Mouse (Mus musculus): ENCODE data around the gene Plxna2. TPM values are rescaled to one million over a fixed set of nuclear protein-coding genes. Genes with fewer than 3 reads are reported as not detected.

The Plxna2 gene
- polyA plus RNA-seq, 1 experiment from 2014 or later, result 6.0 TPM

GRCm38 (mm10) chr1:194780794-194781390 is 162.9 kb downstream of the Plxna2 start:
- no peaks in the 10 kb centered on the region for H3K4me1 ChIP-seq (ENCODE audit: insufficient read depth, low read length)
- ATAC-seq (ENCODE audit: low FRiP score, low TSS enrichment), result no peak
- no peak overlapping the region for H3K27ac ChIP-seq (ENCODE audit: low read length)
- H3K4me3 ChIP-seq (ENCODE audit: low read length), result no peak overlapping the region
- 83% methylated on average over 5 of the region's 5 CpGs for WGBS
- 0 out of 2 replicates have a peak, but pooled peaks cover 4% of the 10 kb centered on the region for H3K36me3 ChIP-seq (ENCODE audit: insufficient read depth, low read length)
- no peaks in the 10 kb centered on the region for H3K9me3 ChIP-seq (ENCODE audit: low read length)
- H3K9ac ChIP-seq (replicated peaks; ENCODE audit: low read length), result no peak overlapping the region
- H3K4me2 ChIP-seq (replicated peaks; ENCODE audit: low read depth, low read length), result no peak overlapping the region
- H3K27me3 ChIP-seq (ENCODE audit: insufficient read depth, low read length), result no peaks in the 10 kb centered on the region

- no peak for ATAC-seq (ENCODE audit: low FRiP score, low TSS enrichment)
- no peak overlapping the region for H3K4me3 ChIP-seq (ENCODE audit: low read length)
- H3K9me3 ChIP-seq (ENCODE audit: low read length), result no peaks in the 10 kb centered on the region
- H3K27ac ChIP-seq (ENCODE audit: low read length), result no peak overlapping the region
- no peak overlapping the region for H3K4me2 ChIP-seq (replicated peaks; ENCODE audit: low read depth, low read length)
- H3K9ac ChIP-seq (replicated peaks; ENCODE audit: low read length), result no peak overlapping the region
- H3K4me1 ChIP-seq (ENCODE audit: insufficient read depth, low read length), result no peaks in the 10 kb centered on the region
- WGBS, result 93% methylated on average over 1 of the region's 1 CpGs
- no peaks in the 10 kb centered on the region for H3K27me3 ChIP-seq (ENCODE audit: insufficient read depth, low read length)
- 0 out of 2 replicates have a peak, but pooled peaks cover 4% of the 10 kb centered on the region for H3K36me3 ChIP-seq (ENCODE audit: insufficient read depth, low read length)
Observed at GRCm38 (mm10) chr1:194781556-194781955, 163.5 kb downstream of the Plxna2 start.

GRCm38 (mm10) chr1:194782325-194782724 is 164.3 kb downstream of the Plxna2 start:
- ATAC-seq (ENCODE audit: low FRiP score, low TSS enrichment), result peak; percentile 57
- no peaks in the 10 kb centered on the region for H3K4me1 ChIP-seq (ENCODE audit: insufficient read depth, low read length)
- H3K27ac ChIP-seq (ENCODE audit: low read length), result no peak overlapping the region
- H3K9me3 ChIP-seq (ENCODE audit: low read length), result no peaks in the 10 kb centered on the region
- H3K4me2 ChIP-seq (replicated peaks; ENCODE audit: low read depth, low read length), result no peak overlapping the region
- H3K27me3 ChIP-seq (ENCODE audit: insufficient read depth, low read length), result no peaks in the 10 kb centered on the region
- 35% methylated on average over 3 of the region's 3 CpGs for WGBS
- 0 out of 2 replicates have a peak, but pooled peaks cover 4% of the 10 kb centered on the region for H3K36me3 ChIP-seq (ENCODE audit: insufficient read depth, low read length)
- no peak overlapping the region for H3K4me3 ChIP-seq (ENCODE audit: low read length)
- no peak overlapping the region for H3K9ac ChIP-seq (replicated peaks; ENCODE audit: low read length)

GRCm38 (mm10) chr1:194787626-194788025 is 169.6 kb downstream of the Plxna2 start:
- Histone ChIP-seq H3K4me2 (replicated peaks; ENCODE audit: low read depth, low read length) (no peak overlapping the region), H3K4me1 (ENCODE audit: insufficient read depth, low read length) (no peaks in the 10 kb centered on the region), H3K27ac (ENCODE audit: low read length) (no peak overlapping the region), H3K9me3 (ENCODE audit: low read length) (no peaks in the 10 kb centered on the region), H3K27me3 (ENCODE audit: insufficient read depth, low read length) (no peaks in the 10 kb centered on the region), H3K9ac (replicated peaks; ENCODE audit: low read length) (no peak overlapping the region), H3K4me3 (ENCODE audit: low read length) (no peak overlapping the region), H3K36me3 (ENCODE audit: insufficient read depth, low read length) (peaks cover 10% of the 10 kb centered on the region; the same call in 1 of the 2 replicates)
- no peak for ATAC-seq (ENCODE audit: low FRiP score, low TSS enrichment)
- WGBS, result 90% methylated on average over 2 of the region's 2 CpGs

DNA sequence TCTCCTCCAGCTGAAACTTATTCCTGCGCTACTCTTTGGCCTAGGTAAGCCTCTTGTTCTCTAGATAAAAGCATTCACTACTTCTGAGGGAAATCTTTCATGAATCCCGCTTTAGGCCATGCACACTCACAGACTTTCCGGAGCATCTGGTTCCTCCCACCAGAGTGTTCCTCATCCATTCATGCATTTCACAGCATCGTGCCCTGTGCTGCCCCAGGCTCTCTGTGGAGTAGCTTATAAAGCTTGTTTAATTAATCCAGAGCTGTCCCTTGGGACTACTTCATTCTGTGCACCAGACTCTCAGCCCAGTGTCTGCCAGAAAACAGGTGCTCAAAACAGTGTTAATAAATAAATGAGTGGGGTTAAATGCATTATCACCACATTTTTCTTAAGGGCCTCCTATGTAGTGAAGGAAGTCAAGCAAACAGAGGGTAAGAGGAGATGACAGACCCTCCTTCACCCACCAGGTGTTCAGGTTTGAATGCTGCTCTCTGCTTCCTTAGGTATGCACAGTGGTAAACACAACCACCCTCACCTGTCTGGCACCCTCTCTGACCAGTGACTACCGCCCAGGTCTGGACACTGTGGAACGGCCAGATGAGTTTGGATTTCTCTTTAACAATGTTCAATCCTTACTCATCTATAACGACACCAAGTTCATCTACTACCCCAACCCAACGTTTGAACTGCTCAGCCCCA is 175.4 kb downstream of the Plxna2 start:
- H3K27me3 ChIP-seq (ENCODE audit: insufficient read depth, low read length), result no peaks in the 10 kb centered on the region
- H3K4me1 ChIP-seq (ENCODE audit: insufficient read depth, low read length), result peaks cover 5% of the 10 kb centered on the region
- H3K9me3 ChIP-seq (ENCODE audit: low read length), result no peaks in the 10 kb centered on the region
- WGBS, result 70% methylated on average over 8 of the region's 8 CpGs
- no peak overlapping the region for H3K27ac ChIP-seq (ENCODE audit: low read length)
- peak; percentile 78; the same call in 1 of the 2 replicates for ATAC-seq (ENCODE audit: low FRiP score, low TSS enrichment)
- H3K4me2 ChIP-seq (replicated peaks; ENCODE audit: low read depth, low read length), result no peak overlapping the region
- peaks cover 22% of the 10 kb centered on the region; the same call in 1 of the 2 replicates for H3K36me3 ChIP-seq (ENCODE audit: insufficient read depth, low read length)
- no peak overlapping the region for H3K9ac ChIP-seq (replicated peaks; ENCODE audit: low read length)
- H3K4me3 ChIP-seq (ENCODE audit: low read length), result no peak overlapping the region

GRCm38 (mm10) chr1:194795316-194795715 is 177.3 kb downstream of the Plxna2 start:
- peaks cover 11% of the 10 kb centered on the region; the same call in 1 of the 2 replicates for H3K36me3 ChIP-seq (ENCODE audit: insufficient read depth, low read length)
- no peak overlapping the region for H3K4me3 ChIP-seq (ENCODE audit: low read length)
- ATAC-seq (ENCODE audit: low FRiP score, low TSS enrichment), result no peak
- H3K9ac ChIP-seq (replicated peaks; ENCODE audit: low read length), result no peak overlapping the region
- H3K27me3 ChIP-seq (ENCODE audit: insufficient read depth, low read length), result no peaks in the 10 kb centered on the region
- H3K27ac ChIP-seq (ENCODE audit: low read length), result no peak overlapping the region
- H3K9me3 ChIP-seq (ENCODE audit: low read length), result no peaks in the 10 kb centered on the region
- H3K4me2 ChIP-seq (replicated peaks; ENCODE audit: low read depth, low read length), result no peak overlapping the region
- peaks cover 5% of the 10 kb centered on the region for H3K4me1 ChIP-seq (ENCODE audit: insufficient read depth, low read length)
- 51% methylated on average over 3 of the region's 3 CpGs for WGBS

DNA sequence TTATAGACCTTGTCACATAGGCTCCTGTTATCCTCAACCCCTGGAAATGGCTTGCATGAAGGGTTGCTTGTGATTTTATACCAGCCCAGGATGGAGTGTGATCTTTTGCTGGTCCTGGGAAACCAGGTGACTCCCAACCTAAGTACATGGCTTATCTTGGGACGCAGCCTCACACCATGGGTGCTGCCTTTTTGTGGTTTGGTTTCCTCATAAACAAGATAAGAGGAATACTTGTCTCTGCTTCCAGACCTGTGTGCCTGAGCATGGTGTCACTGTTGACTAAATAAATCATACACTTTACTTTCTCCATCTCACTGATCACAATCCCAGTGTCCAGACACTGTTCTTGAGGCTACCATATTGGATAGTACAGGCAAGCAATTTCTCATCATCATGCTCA is 179.8 kb downstream of the Plxna2 start:
- ATAC-seq (ENCODE audit: low FRiP score, low TSS enrichment), result no peak
- Histone ChIP-seq H3K4me3 (ENCODE audit: low read length) (no peak overlapping the region), H3K9me3 (ENCODE audit: low read length) (no peaks in the 10 kb centered on the region), H3K4me2 (replicated peaks; ENCODE audit: low read depth, low read length) (no peak overlapping the region), H3K9ac (replicated peaks; ENCODE audit: low read length) (no peak overlapping the region), H3K27ac (ENCODE audit: low read length) (no peak overlapping the region), H3K36me3 (ENCODE audit: insufficient read depth, low read length) (peaks cover 16% of the 10 kb centered on the region; the same call in 1 of the 2 replicates), H3K4me1 (ENCODE audit: insufficient read depth, low read length) (peaks cover 4% of the 10 kb centered on the region), H3K27me3 (ENCODE audit: insufficient read depth, low read length) (no peaks in the 10 kb centered on the region)
- WGBS, result 92% methylated on average over 1 of the region's 1 CpGs

GRCm38 (mm10) chr1:194798511-194798910 is 180.5 kb downstream of the Plxna2 start:
- ATAC-seq (ENCODE audit: low FRiP score, low TSS enrichment), result no peak
- H3K27me3 ChIP-seq (ENCODE audit: insufficient read depth, low read length), result no peaks in the 10 kb centered on the region
- H3K4me2 ChIP-seq (replicated peaks; ENCODE audit: low read depth, low read length), result no peak overlapping the region
- no peak overlapping the region for H3K4me3 ChIP-seq (ENCODE audit: low read length)
- peaks cover 16% of the 10 kb centered on the region; the same call in 1 of the 2 replicates for H3K36me3 ChIP-seq (ENCODE audit: insufficient read depth, low read length)
- H3K27ac ChIP-seq (ENCODE audit: low read length), result no peak overlapping the region
- no peaks in the 10 kb centered on the region for H3K9me3 ChIP-seq (ENCODE audit: low read length)
- H3K4me1 ChIP-seq (ENCODE audit: insufficient read depth, low read length), result no peaks in the 10 kb centered on the region
- no peak overlapping the region for H3K9ac ChIP-seq (replicated peaks; ENCODE audit: low read length)

GRCm38 (mm10) chr1:194808261-194808660 is 190.2 kb downstream of the Plxna2 start:
- H3K4me2 ChIP-seq (replicated peaks; ENCODE audit: low read depth, low read length), result no peak overlapping the region
- H3K4me1 ChIP-seq (ENCODE audit: insufficient read depth, low read length), result no peaks in the 10 kb centered on the region
- ATAC-seq (ENCODE audit: low FRiP score, low TSS enrichment), result peak; percentile 78; the same call in 1 of the 2 replicates
- H3K4me3 ChIP-seq (ENCODE audit: low read length), result no peak overlapping the region
- H3K9me3 ChIP-seq (ENCODE audit: low read length), result no peaks in the 10 kb centered on the region
- H3K27ac ChIP-seq (ENCODE audit: low read length), result peak overlapping the region; percentile 61
- H3K27me3 ChIP-seq (ENCODE audit: insufficient read depth, low read length), result no peaks in the 10 kb centered on the region
- H3K9ac ChIP-seq (replicated peaks; ENCODE audit: low read length), result no peak overlapping the region
- peaks cover 13% of the 10 kb centered on the region; the same call in 1 of the 2 replicates for H3K36me3 ChIP-seq (ENCODE audit: insufficient read depth, low read length)

GRCm38 (mm10) chr1:194808681-194809080 is 190.7 kb downstream of the Plxna2 start:
- Histone ChIP-seq H3K9me3 (ENCODE audit: low read length) (no peaks in the 10 kb centered on the region), H3K36me3 (ENCODE audit: insufficient read depth, low read length) (peaks cover 13% of the 10 kb centered on the region; the same call in 1 of the 2 replicates), H3K9ac (replicated peaks; ENCODE audit: low read length) (no peak overlapping the region), H3K27ac (ENCODE audit: low read length) (peak overlapping the region; percentile 1), H3K4me2 (replicated peaks; ENCODE audit: low read depth, low read length) (no peak overlapping the region), H3K4me3 (ENCODE audit: low read length) (no peak overlapping the region), H3K4me1 (ENCODE audit: insufficient read depth, low read length) (no peaks in the 10 kb centered on the region), H3K27me3 (ENCODE audit: insufficient read depth, low read length) (no peaks in the 10 kb centered on the region)
- peak; percentile 19; the same call in 1 of the 2 replicates for ATAC-seq (ENCODE audit: low FRiP score, low TSS enrichment)
